Mouse (Mus musculus) embryonic facial prominence, embryonic 14.5 days (tissue): Measurements from ENCODE around the gene Cyba. TPM values are rescaled to one million over a fixed set of nuclear protein-coding genes. Genes with fewer than 3 reads are reported as not detected.
A peak's percentile ranks its signal among the peaks of the same experiment; 100 is the strongest.

Source experiments
- ATAC-seq: fragments of 200-750 bp; cut with Nextera tagmentation; 2 replicates; pipeline ENCODE4 v1.8.0; 2017; ENCODE audit warnings: low read depth, moderate number of reproducible peaks, moderate TSS enrichment
- DNase-seq: peaks from one replicate; pipeline ENCODE4 v3.0.0-alpha.2; 2015; ENCODE audit warnings: low spot score
- H3K27ac ChIP-seq: fragments of 300-500 bp; sonication (generic); replicated peaks from 2 replicates; pipeline ENCODE4 v1.5.1; 2014; ENCODE audit warnings: low read depth, mild to moderate bottlenecking, low read length, moderate library complexity
- H3K27me3 ChIP-seq: fragments of 300-500 bp; sonication (generic); replicated peaks from 2 replicates; pipeline ENCODE4 v1.6.1; 2014; ENCODE audit warnings: low read length; ENCODE audit not compliant: control insufficient read depth, insufficient read depth
- H3K36me3 ChIP-seq: fragments of 300-500 bp; sonication (generic); 2 replicates; pipeline ENCODE4 v1.6.1; 2014; ENCODE audit warnings: low read length, mixed read lengths; ENCODE audit not compliant: control insufficient read depth, insufficient read depth
- H3K4me1 ChIP-seq: fragments of 300-500 bp; sonication (generic); 2 replicates; pipeline ENCODE4 v1.6.1; 2014; ENCODE audit warnings: antibody characterized with exemption, low read length; ENCODE audit not compliant: control insufficient read depth, insufficient read depth
- H3K4me2 ChIP-seq: fragments of 300-500 bp; sonication (generic); 2 replicates; pipeline ENCODE4 v1.6.1; 2014; ENCODE audit warnings: low read depth, mild to moderate bottlenecking, low read length, moderate library complexity, mixed read lengths
- H3K4me3 ChIP-seq: fragments of 300-500 bp; sonication (generic); 2 replicates; pipeline ENCODE4 v1.5.1; 2014; ENCODE audit warnings: low read depth, mild to moderate bottlenecking, low read length
- H3K9ac ChIP-seq: fragments of 300-500 bp; sonication (generic); 2 replicates; pipeline ENCODE4 v1.6.1; 2014; ENCODE audit warnings: low read depth, mild to moderate bottlenecking, low read length, moderate library complexity, mixed read lengths
- H3K9me3 ChIP-seq: fragments of 300-500 bp; sonication (generic); 2 replicates; pipeline ENCODE4 v1.6.1; 2016; ENCODE audit warnings: low read length; ENCODE audit not compliant: control insufficient read depth
- WGBS: fragments of 180-500 bp; shearing (Covaris S2); extraction: QIAGEN DNeasy Blood & Tissue Kit; methylation state at CpG from one replicate; pipeline ENCODE4 v1.1.7; 2014; 5-methylcytosine and 5-hydroxymethylcytosine counted together
- polyA plus RNA-seq: library from polyadenylated mRNA; unstranded; fragments of >200 nt; fragmentation: Nextera tagmentation; extraction: Ambion mirVana; gene quantifications from 2 replicates; pipeline ENCODE4 v1.2.1, GENCODE M21; 2014

The Cyba gene
- polyA plus RNA-seq, 1 experiment from 2014 or later, result 173 TPM

DNA sequence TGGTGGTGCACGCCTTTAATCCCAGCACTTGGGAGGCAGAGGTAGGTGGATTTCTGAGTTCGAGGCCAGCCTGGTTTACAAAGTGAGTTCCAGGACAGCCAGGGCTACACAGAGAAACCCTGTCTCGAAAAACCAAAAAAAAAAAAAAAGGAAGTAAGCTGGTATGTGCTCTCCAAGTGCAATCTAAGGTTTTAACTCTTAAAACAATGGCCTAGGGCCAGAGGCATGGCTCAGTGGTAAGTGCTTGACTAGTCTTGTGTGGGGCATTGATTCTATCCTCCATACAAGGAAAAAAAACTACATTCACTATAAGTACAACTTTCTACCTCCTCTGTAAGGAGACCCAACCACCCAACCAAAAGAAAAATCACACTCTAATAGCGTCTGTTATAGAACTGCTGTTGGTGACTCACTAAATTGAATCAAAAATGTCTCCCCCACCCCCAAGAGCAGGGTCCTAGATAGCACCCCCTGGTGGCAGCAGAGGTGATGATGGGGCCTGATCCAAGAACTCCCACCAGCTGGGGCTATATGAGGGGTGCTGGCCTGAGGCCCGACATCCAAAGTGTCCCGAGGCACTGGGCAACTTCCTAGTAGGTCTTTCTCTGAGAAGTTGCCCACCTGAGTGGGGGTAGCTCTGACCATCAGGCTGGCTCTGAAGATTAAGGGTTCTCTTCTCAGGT lies 26.6 kb upstream of the Cyba start:
- H3K36me3 ChIP-seq, result no peaks in the 10 kb centered on the region
- H3K27ac ChIP-seq, result no peak overlapping the region
- peaks cover 26% of the 10 kb centered on the region for H3K27me3 ChIP-seq
- H3K9ac ChIP-seq, result no peak overlapping the region
- peaks cover 5% of the 10 kb centered on the region; the same call in 1 of the 2 replicates for H3K4me1 ChIP-seq
- no peak for DNase-seq
- H3K4me3 ChIP-seq, result no peak overlapping the region
- H3K4me2 ChIP-seq, result 0 out of 2 replicates have a peak overlapping the region, but pooled peaks have one; percentile 57
- ATAC-seq, result no peak
- 49% methylated on average over 6 of the region's 6 CpGs for WGBS
- H3K9me3 ChIP-seq, result no peaks in the 10 kb centered on the region

DNA sequence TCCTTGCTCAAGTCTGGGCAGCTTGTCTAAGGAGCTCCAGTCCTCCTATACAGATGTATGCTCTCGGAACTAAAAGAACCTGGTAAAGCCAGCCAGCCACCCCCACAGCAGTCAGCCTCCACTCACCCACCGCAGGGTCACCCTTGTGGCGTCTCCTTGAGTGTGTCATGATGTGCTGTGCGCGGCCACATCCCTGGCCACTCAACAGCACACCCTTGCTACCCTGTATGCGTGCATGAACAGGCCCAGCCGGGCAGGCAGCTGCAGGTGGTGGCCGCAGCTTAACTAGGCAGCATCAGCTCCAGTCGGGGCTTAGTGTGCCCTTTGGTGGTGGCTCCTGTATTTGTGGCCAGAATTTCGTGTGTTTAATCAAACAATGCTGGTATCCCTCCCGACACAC lies 24.4 kb upstream of the Cyba start:
- DNase-seq (no peak), ATAC-seq (no peak)
- H3K9me3 ChIP-seq, result no peaks in the 10 kb centered on the region
- no peak overlapping the region for H3K27ac ChIP-seq
- H3K4me1 ChIP-seq, result 0 out of 2 replicates have a peak, but pooled peaks cover 5% of the 10 kb centered on the region
- H3K36me3 ChIP-seq, result no peaks in the 10 kb centered on the region
- H3K27me3 ChIP-seq, result peaks cover 26% of the 10 kb centered on the region
- H3K9ac ChIP-seq, result no peak overlapping the region
- no peak overlapping the region for H3K4me2 ChIP-seq
- 72% methylated on average over 11 of the region's 11 CpGs for WGBS
- H3K4me3 ChIP-seq, result no peak overlapping the region

DNA sequence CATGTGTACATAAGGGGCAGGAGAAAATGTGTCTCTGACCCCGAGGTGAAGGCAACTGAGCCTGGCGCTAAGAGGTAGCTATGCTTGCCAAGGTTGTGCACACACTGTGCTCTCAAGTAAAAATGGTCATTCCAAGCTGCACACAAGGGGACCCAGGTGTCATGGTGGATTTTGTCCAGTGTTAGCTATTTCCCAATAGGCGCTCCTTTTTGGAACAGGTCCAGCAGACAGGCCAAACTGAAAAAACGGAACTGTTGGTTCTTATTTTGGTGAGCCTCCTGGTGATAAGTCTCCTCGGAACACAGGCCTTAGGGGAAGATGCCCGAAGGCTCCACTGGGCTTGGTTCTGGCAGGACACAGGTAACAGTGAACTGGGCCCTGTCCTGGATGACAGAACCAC lies 21.7 kb upstream of the Cyba start:
- Histone ChIP-seq H3K36me3 (no peaks in the 10 kb centered on the region), H3K27me3 (peaks cover 2% of the 10 kb centered on the region), H3K27ac (no peak overlapping the region), H3K9ac (no peak overlapping the region), H3K4me1 (no peaks in the 10 kb centered on the region), H3K9me3 (no peaks in the 10 kb centered on the region), H3K4me2 (no peak overlapping the region), H3K4me3 (no peak overlapping the region)
- no peak for DNase-seq
- no peak for ATAC-seq
- WGBS, result 88% methylated on average over 6 of the region's 6 CpGs

DNA sequence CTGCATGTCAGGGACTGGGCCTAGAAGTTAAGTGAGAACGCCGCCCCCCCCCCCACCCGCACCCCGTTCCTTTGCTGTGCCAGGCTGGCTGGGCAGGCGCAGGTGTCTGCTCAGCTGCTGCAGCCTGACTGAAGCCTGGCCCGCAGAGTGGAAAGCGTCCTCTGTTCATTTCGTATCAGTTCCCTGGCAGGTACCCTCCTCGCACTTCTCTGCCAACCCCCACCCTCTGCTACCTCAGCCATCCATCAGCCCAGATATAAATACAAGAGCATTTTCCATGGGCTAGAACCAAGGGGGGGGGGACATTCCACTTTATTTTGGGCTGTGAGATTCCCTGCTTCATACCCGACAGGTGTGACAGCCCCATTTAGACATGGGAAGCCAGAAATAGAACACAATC lies 19.4 kb upstream of the Cyba start:
- DNase-seq (no peak), ATAC-seq (no peak)
- no peak overlapping the region for H3K4me2 ChIP-seq
- 86% methylated on average over 9 of the region's 10 CpGs for WGBS
- H3K4me1 ChIP-seq, result no peaks in the 10 kb centered on the region
- no peak overlapping the region for H3K9ac ChIP-seq
- no peaks in the 10 kb centered on the region for H3K27me3 ChIP-seq
- H3K36me3 ChIP-seq, result no peaks in the 10 kb centered on the region
- H3K4me3 ChIP-seq, result no peak overlapping the region
- no peaks in the 10 kb centered on the region for H3K9me3 ChIP-seq
- H3K27ac ChIP-seq, result no peak overlapping the region

DNA sequence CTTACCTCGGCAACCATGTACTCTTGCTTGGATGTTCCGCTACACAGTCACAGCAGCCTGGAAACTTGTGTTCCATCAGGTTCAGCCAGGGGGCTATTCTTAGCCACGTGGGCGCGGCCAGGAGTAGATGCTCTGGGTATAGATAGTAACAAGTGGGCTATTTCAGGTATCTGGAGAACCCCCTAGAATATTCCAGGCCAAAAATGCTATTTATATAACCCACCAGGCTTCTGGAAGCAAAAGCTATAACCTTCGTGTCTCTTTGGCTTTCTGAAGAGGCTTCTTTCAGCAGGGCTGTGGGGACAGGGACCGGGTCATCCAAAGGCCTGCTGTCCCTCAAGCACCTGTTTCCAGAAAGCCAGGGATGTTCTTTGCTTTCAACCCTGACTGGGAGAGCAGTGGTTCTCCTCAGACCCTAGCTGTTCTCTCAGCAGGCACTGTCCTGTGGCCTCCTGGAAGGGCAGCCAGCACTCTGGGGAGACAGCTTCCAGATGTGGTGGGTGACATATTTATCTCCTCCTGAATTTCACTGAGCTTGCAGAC lies 18.5 kb upstream of the Cyba start:
- Histone ChIP-seq H3K27me3 (no peaks in the 10 kb centered on the region), H3K4me2 (no peak overlapping the region), H3K9me3 (no peaks in the 10 kb centered on the region), H3K4me1 (no peaks in the 10 kb centered on the region), H3K36me3 (no peaks in the 10 kb centered on the region), H3K27ac (no peak overlapping the region), H3K4me3 (no peak overlapping the region), H3K9ac (no peak overlapping the region; the same call in 1 of the 2 replicates)
- WGBS, result 72% methylated on average over 7 of the region's 7 CpGs
- ATAC-seq, result 0 out of 2 replicates have a peak, but pooled peaks have one; percentile 16
- no peak for DNase-seq

DNA sequence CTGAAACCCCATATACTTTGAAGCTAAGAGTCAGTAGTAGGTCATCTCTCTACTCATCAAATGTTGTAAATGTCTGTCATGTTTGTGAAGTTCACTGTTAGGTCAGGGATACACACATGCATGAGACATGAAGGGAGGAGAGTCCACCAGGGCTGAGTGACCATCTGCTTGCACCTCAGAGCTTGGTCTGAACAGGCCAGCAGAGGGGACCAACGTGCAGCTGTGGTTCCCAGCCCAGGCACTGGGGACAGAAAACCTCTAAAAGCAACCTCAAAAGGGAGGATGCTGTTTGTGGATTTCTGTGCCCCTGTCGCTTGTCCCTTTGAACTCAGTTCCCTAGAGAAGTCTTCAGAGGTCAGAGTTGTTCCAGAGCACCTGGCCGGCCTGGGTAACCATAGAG lies 12.5 kb upstream of the Cyba start:
- Histone ChIP-seq H3K27me3 (no peaks in the 10 kb centered on the region), H3K4me1 (peaks cover 15% of the 10 kb centered on the region), H3K4me3 (no peak overlapping the region), H3K4me2 (peak overlapping the region; percentile 82), H3K36me3 (no peaks in the 10 kb centered on the region), H3K27ac (no peak overlapping the region), H3K9me3 (no peaks in the 10 kb centered on the region), H3K9ac (no peak overlapping the region)
- ATAC-seq (no peak), DNase-seq (no peak)
- WGBS, result 55% methylated on average over 3 of the region's 3 CpGs

DNA sequence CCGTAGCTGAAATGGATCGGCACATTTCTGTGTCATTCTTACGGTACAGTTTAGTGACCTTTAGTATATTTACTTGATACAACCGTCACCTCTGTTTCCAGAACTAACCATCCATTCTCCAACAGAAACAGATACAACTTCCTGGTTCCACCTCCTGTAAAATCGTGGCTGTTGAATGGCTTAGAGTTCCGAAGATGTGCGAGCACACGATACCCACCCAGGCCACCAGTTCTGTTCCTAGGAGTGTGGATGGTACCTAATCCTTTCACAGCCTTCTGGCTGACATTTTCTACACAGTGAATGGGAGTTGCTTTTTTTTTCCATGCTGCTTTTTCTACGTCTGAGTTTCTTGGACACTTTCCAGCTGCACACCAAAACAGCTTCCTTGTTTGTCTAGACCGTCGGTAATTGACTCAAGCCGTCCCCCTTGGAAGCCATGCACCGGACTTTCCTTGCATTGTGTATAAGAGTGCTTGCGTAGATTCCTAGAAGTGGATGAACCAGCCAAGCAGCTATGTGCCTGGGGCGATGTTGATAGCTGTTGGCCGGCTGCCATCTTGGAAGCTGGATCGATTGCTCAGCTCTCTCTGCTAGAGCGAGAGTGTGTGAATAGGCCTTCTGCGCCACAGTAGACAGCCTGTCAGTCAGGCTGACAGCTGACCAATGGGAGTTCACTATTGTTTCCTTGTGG lies 11.5 kb upstream of the Cyba start:
- H3K9me3 ChIP-seq, result no peaks in the 10 kb centered on the region
- peak; percentile 94 for DNase-seq
- H3K27me3 ChIP-seq, result no peaks in the 10 kb centered on the region
- peak overlapping the region; percentile 71 for H3K9ac ChIP-seq
- peaks cover 15% of the 10 kb centered on the region for H3K4me1 ChIP-seq
- peak overlapping the region; percentile 56 for H3K4me3 ChIP-seq
- ATAC-seq, result peak; percentile 39
- H3K36me3 ChIP-seq, result 0 out of 2 replicates have a peak, but pooled peaks cover 6% of the 10 kb centered on the region
- H3K27ac ChIP-seq, result peak overlapping the region; percentile 91
- H3K4me2 ChIP-seq, result peak overlapping the region; percentile 82
- 4% methylated on average over 19 of the region's 19 CpGs for WGBS

GRCm38 (mm10) chr8:122443262-122444006 lies 10.7 kb upstream of the Cyba start, which contains the start of gene Mvd:
Mvd (minus strand) TSS chr8:122443422.
- DNase-seq, result peak; percentile 100
- Histone ChIP-seq H3K9me3 (no peaks in the 10 kb centered on the region), H3K4me3 (peak within 1 kb of the TSS; percentile 56), H3K4me2 (peak within 1 kb of the TSS; percentile 97), H3K4me1 (peaks cover 15% of the 10 kb centered on the region), H3K27me3 (no peaks in the 10 kb centered on the region), H3K9ac (peak within 1 kb of the TSS; percentile 73), H3K36me3 (0 out of 2 replicates have a peak, but pooled peaks cover 7% of the 10 kb centered on the region), H3K27ac (peak within 1 kb of the TSS; percentile 91)
- ATAC-seq, result peak; percentile 99
- under 1% methylated on average over 47 of the region's 47 CpGs for whole genome bisulfite sequencing
